Mouse (Mus musculus) gastrocnemius, postnatal 25 days (tissue): ENCODE measurements at regions not wholly inside any gene's neighbourhood (a gene's known extent, or its start where the extent isn't known, plus 50 kb on each side); places are given as distances from the start of the nearest gene placed in this dataset.

Source experiments
- DNase-seq: peaks from one replicate; pipeline ENCODE4 v3.0.0; 2022

DNA sequence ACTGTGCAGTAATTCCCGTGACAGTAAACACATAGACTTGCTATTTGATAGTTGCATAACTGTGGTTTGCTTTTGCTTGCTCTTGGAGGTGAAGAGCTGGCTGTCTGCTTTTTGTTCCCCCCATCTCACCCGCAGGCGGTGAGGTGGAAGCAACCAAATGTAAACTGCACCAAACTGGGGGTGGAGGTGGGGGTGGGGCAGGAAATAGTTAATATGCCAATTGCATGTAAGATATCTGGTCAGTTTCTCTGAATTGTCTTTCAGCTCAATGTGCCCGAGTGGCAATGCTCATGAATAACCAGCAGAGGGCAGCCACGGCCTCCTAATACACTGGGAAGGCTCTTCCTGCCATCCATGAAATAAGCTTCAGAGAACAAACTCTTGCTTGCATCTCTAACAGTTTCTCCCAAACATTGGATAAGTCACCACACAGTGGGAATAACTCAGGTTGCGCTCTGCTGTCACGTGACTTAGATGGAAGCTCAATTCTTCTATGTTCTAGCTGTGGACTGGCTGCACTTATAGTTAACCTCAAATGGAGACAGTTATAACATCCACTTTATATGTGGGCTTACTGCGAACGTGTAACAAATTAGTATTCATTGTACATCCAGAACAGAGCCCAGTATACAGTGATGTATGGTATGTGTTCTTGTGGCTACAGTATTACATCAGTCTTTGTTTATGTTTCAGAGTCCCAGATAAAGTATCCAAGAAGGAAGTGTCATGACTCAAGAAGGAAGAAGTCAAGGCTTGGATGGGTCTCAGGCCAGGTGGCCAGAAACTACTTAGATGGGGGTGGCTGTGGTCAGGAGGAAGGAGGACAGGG, 62.0 kb upstream of the Egflam start:
- peak; percentile 35 for DNase-seq

DNA sequence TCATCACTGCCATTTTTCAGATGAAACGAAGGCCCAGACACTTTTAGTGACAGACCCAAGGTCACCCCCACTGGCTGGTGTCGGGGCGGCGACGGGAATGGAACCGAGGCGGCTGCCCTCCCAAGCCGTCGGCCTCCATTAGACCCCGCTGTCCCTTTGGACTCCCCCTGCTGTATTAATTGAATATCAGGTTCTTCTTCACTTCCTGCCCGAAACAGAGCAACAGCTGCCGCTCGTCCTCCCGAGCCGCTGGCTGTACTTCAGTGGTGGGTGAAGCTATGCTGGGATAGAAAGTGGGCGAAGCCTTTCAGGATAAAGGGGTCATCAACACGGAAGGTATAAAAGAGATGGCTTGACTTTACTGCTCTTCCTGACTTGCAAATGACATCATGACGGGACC, 64.4 kb upstream of the Egflam start:
- no peak for DNase-seq

DNA sequence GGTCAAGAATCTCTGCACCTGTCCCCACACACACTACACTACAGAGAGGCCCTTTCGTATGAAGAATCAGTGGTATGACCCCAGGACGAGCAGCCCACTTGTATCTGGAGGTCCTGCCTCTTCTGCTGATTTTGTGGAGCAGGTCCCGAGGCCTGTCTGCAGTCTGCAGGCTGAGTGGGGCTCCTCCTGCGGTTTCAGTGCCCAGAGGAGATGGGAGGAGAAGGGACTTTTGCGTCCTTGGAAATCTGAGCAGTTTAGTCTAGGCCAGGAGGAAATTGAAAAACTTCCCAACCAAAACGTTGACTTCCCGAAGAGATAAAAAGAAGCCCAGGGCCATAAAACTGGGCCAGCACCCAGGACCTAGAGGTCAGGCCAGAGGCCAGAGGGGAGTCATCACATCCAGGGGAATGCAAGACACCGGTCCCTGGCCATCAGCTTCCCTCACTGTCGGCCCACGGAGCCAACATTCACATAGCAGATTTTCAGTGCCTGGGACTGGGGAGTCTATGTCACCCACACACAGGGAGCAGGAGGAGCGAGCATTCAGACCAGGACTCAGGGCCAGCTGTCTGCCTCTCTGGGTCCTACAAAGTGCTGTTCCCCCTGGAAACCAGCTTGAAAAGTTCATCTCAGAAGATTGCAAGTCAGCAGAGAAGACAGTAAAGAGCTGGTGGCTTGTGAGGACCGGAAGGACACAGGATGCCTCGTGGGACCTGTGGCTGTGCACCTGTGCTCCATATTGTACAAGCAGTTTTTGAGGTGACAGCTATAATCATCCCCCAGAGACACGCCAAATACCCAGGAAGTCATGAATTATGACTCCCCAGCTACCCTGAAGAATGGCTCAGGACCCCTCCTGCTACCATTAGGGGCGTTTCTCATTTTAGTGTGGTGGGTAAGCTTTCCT, 65.5 kb upstream of the Egflam start:
- no peak for DNase-seq

DNA sequence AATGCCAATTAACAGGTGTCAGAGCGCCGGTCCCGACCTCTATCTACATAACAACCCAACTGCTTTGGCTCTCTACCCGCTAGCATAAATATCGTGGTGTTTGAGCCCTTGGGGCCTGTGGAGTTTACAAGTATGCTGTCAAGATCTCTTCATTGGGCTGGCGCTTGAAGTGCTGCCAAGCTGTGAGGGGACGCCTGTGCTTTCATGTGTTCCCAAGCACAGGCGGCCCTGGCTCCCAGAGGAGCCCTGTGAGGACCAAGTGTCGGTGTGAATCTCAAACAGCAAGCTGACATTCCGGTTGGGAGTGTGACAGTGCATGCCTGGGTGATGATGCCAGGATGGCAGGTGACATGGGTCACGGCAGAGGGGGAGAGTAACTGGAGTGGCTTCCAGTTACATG, 82.0 kb upstream of the Egflam start:
- peak; percentile 24 for DNase-seq

DNA sequence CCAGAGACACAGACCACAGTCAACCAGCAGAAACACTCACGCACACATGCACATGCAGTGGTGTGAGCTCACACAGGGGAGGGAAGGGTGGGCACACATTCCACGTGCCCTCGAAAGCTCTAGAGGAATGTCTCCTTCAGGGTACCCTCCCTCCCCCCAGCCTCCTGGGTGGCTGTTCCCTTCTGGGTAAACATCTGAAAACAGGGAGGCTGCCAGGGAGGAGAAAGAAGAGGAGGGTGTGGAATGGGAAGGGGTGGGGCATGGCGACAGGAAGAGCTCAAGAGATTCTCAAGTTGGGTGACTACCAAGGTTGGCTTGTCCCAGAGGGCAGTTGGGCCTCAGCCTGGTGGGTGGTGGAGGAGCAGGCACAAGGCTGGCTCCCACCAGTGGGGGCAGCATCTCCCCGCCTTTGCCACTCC, 82.6 kb upstream of the Egflam start:
- DNase-seq: peak; percentile 14

DNA sequence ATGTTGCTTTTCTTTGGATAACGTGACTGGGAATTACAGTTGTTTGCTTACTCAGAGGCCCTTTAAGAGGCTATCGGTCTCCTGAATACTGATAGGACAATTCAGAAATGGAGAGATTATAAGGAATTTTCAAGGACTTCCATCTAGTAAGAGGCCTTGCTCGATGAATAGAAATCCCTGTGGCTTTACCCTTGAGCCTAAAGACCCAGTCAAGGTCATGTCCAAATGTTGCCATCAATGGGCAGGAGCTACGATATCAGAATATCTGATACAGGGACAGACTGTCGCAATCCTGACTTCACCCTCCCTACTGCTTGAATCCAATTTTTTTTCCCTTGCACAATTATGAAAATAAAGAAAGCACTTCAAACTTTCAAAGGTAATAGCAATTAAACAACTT, 85.5 kb upstream of the Egflam start:
- DNase-seq: no peak

DNA sequence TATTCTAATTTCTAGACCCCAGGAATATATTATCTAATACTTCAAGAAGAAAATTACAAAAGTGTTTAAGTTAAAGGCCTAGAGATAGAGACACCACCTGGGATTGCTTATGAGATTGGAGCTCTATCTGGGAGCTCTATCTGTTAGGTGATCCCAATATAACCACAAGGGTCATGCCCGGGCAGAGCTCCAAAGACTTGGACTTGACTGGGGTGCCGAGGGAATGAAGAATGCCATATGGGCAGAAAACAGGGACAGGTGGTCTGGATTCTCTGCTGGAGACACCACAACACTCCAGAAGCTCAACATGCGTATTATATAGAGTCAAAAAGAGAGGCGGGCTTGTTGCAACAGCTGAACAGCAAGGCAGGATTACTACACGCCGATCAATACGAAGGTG, 92.9 kb upstream of the Egflam start:
- DNase-seq: no peak

DNA sequence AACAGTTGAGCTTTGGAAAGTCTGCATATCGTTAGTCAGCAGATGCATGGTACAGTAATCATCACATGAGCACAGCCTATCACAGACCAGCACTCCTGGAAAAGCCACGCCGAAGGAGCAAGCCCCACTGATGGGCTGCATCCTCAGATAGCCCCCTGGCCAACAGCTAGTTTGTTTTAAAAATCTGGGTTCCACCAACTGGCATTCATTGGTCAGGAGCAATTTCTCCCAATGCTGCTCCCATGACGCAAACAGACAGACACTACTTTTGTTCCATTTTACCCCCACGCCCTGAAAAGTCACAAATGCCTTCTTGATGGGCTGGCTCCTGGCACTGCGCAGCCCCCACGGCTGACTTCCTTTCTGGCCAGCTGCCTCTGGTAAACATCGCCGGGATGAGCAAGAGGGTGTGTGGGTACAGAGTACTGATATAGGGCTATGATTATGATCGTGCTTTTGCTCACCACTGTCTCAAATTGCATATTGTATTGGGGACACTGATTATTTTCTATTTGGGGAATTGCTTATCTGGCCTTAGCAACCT, 95.0 kb upstream of the Egflam start:
- no peak for DNase-seq

DNA sequence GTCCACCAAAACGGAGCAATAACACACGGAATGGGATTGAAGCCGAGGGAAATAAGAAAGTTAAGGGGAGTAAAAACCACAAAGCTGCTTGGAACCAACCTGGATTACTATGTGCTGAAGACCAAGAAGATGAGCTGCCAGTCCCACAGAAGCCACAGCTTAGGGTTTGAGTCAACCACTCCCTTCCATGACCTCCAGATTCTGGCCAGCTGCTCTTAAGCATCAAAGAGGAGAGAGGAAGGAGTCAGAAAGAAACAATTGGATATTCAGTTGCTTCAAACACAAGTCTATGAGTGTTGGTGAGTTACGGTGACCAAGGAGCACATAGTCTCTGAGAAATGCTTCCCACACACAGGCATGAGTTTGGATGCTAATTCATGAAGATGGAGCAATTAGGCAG, 99.7 kb upstream of the Egflam start:
- no peak for DNase-seq

DNA sequence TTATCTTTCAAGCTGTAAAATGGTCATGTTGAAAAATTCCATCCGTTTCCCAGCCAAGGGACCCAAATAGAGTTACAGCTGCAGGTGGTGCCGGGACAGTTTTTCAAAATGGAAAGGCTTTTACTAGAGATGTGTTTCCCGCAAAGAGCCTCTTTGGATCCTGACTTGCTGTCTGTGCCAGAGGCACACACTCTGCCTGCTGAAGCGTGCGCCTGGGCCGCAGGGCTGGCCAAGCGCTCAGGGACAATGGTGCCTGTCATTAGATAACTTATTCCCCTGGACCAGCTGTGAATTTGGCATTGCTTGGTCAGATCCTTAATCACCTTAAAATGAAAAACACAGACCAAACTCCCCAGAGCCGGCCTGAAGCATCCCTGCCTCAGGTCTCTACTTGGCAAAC, 110.3 kb upstream of the Egflam start:
- no peak for DNase-seq

DNA sequence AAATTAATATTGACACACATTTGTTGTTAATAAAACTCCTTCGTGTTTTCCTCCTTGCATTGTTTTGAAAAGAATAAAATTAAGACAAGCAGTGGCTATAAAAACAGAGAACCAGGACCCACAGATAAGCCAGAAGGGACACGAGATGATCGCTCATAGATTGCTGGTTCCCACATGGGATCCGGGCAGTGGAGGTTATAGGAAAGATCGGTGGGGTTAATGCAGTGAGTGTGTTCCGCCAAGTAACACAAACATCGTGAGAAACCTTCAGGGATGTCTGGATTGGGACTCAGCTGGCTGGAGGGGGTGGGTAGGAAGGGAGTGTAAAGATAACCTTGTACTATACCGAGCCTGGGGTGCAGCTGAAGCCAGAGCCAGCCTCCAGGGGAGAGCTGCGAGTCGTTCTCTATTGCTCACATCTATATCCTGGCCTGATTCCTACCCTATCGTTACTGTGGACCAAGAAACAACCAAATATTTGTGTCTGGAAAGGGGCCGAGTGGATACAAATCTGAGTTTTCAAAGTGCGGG, 116.6 kb upstream of the Egflam start:
- no peak for DNase-seq

DNA sequence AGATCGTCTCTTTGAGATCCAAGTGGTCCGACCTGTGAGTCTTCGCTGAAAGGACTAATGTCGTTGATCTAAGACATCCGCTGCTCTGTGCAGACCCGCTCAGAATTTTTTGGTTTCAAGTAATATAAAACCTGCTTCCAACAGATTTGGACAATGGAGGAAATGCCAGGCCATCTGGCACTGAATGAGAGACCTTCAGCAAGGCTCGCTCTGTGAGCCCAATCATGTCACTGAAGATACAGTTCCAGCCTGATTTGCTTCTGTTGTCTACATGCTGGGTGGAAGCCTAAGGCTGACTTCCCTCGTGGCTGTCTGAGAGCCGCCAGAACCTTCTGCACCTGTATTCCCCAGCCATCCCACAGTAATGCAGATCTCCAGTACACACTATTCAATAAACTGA, 123.4 kb upstream of the Egflam start:
- DNase-seq: no peak

DNA sequence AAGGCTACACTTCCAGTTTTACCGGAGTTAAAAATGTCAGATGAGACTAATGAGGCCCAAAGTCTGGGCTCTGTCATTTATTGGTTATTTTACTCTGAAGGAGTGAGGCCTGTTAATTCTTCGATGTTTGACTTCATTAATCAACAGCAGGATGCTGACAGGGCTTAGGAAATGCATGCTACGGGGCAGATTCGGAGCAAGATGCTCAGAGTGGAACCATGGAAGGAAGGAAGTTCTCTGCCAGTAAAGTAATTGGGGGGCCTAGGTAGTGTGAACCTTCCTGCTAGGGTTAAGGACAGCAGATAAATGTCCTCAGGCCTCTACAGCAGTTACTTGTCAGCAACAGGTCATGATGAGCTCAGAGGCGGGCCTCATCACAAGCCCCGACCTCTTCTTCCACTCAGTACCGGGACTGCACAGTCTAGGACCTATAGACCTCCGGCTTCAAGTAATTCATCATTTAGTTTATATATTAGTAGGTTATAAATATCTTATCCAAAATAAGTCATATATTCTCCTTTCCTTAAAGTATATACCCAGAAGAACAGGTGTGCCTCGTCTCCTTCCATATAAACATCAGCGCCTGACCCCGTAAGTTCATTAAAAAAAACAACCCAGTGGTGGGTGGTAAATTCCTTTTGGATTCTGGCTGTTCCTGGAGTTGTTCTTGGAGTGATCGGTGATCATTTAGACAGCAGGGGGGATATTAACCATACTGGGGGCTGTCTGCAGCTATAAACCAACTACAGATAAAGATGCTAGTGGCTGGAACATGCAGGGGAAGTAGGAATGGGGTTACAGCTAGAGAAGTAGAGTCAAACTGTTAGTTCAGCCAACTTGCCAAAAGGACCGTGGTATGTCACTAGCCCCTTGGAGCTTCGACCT, 124.9 kb upstream of the Egflam start:
- no peak for DNase-seq

DNA sequence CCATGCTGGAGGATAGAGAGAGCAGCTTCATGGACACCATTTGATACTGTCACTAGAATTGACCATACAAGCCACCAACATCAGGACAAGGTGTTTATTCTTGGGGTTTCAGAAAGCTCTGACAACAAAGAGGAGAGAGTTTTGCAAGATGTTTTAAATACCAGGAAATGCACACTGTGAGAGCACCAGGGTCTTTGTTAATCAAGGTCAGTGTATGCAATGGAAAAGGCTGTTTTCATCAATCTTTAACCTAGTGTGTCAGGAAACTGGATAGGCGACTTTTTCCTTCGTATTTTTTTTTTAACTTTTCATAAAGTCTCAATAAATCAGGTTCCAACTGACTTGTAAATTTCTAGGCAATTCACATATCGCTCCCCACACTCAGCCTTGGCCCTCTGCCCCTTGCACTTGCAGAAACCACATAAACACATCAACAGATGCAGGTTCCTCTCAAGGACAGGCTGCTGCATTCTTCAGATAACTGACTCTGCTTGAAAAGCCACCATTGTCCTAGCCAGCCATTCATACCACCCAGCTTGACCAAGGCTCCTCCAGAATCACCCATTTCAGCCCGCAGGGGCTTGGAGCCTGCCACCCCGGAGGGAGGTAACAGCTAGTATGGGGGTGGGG, 132.9 kb upstream of the Egflam start:
- DNase-seq: no peak

DNA sequence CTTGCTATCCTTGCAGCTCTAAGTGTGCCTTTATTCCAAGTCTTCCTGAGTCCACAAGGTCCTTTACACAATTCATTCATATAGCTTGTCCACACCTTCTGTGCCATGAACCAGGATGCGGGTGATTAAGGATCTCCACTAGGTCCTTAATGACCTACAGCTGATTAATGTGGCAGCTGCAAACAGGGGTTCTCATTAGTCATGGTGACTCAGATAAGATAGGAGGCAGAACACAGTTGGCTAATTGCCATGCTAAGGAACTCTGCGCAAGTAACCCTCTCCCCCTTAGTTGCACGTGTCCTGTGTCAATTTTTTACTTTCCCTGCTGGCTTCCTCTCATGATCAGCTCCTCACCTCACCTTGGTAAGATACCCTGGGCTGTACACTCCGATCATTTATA, 139.7 kb upstream of the Egflam start:
- no peak for DNase-seq

DNA sequence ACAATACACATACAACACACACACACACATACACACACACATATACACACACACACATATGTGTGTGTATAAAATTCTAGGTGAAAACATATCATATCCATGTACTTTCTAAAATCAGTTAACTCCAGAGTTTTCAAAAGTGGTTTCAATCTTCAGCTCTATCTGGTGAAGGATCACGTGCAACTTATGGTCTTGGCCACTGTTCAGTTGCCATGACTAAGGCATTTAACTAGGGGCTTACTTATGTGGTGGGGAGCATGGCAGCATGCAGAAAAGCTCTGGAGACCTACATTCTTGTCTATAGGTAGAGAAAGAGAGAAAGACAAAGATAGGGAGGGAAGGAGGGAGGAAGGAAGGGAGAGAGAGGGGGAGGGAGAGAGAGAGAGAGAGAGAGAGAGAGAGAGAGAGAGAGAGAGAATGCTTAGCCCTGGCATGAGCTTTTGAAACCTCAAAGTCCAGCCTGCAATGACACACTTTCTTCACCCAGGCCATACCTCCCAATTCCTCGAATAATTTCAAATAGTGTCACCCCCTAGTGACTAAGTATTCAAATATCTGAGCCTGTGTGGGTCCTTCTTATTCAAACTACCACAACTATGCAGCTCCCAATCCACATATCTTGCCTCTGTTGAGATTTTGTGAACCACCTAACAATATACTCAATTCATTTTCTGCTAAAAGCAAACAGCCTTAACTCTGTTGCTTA, 155.1 kb upstream of the Egflam start:
- DNase-seq: no peak

DNA sequence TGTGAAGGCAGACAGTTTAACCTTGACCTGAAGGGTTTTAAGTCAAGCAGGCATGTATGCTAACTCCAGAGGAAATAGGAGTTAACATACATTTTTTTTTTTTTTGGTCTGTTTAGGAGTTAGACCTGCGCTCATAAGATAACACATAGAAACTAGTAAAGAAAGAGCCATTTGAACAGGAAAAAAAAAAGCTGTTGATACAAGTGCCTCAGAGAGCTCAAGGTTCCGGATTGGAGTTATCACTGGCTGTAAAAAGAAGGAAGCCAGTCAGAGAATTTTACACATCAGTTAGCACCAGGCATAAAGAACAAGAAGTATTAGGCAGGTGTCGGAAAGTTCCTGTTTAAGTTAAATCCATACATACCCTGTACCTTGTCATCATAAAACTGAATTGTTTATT, 156.2 kb upstream of the Egflam start:
- no peak for DNase-seq

DNA sequence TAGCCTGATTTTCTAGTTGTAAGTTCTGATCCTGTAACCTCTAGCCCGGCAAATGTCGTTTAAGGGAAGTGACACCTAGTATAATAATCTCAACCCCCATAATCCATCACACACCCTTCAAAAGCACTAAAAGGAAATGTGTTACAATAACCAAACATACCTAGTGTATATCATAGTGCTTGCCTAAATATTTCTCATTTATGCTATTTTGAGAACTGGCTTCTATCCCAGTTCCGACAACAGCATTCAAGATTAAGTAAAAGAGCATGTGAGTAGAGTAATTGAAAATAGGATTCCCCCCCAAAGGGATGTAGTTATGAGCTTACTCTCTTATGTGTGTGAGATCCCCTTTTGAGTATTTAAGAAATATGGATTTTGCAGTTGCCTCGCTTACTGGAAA, 165.1 kb upstream of the Egflam start:
- no peak for DNase-seq

DNA sequence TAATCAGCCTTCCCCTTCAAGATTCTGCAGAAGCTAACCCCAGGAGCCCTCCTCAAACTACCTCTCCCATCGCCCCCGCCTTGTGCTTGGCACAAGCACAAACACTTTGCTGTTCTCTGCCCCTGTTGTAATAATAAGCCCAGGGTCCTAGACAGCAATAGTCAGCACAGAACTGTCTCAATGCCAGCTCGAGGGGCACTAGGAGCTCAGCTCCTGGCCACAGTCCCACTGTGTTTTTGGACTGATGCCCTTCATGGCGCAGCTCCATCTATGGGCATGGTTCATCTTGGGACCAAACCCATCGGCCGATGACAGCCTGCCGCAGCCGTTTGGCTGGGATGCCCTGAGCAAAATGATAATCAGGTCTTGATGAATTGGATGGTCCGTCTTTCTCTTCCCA, 165.5 kb upstream of the Egflam start:
- DNase-seq: peak; percentile 4

DNA sequence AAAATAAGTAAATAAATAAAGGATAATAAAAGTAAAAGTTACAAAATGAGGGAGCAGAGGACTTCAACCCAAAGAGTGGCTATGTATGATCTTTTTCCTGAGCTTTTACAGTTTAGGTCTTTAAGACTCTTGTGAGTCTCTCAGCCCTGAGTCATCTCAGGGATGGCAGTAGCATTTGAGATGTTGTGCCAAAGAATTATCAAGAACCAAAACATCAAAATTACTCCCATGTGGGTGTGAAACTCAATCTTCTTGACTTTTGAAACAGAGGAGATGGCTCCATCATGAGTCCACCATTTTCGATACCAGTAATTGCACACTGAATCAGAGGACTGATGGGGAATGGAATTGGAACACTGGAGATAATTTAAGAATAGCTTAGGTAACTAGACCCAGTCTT, 174.0 kb upstream of the Egflam start:
- no peak for DNase-seq

DNA sequence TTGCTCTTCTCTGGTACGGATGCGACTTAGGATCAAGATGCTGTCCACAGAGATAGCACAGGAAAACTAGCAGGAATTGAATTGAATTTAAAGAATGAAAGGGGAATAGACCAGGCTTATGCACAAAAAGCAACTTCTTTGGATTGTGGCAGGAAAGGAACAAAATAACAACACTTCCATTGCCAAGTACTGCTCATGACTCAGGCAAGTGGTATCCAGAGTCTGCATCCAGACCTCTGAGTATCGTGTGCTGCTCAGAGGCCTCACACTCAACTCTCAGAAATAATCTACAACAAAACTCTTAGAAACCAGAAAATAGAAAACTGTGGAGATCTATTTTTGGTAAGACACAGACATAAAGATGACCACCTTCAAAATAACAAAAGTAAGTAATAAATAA, 176.1 kb upstream of the Egflam start:
- DNase-seq: no peak
